Mouse (Mus musculus) stomach, embryonic 14.5 days (tissue): Measurements from ENCODE around the gene Rnaset2a. TPM values are rescaled to one million over a fixed set of nuclear protein-coding genes. Genes with fewer than 3 reads are reported as not detected.
A peak's percentile ranks its signal among the peaks of the same experiment; 100 is the strongest.
"Not testable (repeated sequence)": the region's sequence is repeated elsewhere in the genome, so short reads cannot be mapped to it uniquely, and the experiment has no call there.

Experiments
- ATAC-seq: fragments of 200-750 bp; cut with Nextera tagmentation; 2 replicates; pipeline ENCODE4 v1.8.0; 2017; ENCODE audit warnings: low read depth, moderate TSS enrichment; ENCODE audit not compliant: insufficient number of reproducible peaks, insufficient read depth, low FRiP score
- H3K27ac ChIP-seq: fragments of 300-500 bp; sonication (generic); 2 replicates; pipeline ENCODE4 v1.5.1; 2014; ENCODE audit warnings: mild to moderate bottlenecking, low read length, moderate library complexity, mixed read lengths
- H3K27me3 ChIP-seq: fragments of 300-500 bp; sonication (generic); 2 replicates; pipeline ENCODE4 v1.6.1; 2014; ENCODE audit warnings: low read length, control low read depth, mixed read lengths; ENCODE audit not compliant: control insufficient read depth, insufficient read depth
- H3K36me3 ChIP-seq: fragments of 300-500 bp; sonication (generic); 2 replicates; pipeline ENCODE4 v1.6.1; 2014; ENCODE audit warnings: mild to moderate bottlenecking, control low read depth, low read length, moderate library complexity, mixed read lengths; ENCODE audit not compliant: control insufficient read depth, insufficient read depth
- H3K4me1 ChIP-seq: fragments of 300-500 bp; sonication (generic); 2 replicates; pipeline ENCODE4 v1.6.1; 2014; ENCODE audit warnings: low read length, control low read depth, mixed read lengths; ENCODE audit not compliant: control insufficient read depth, insufficient read depth
- H3K4me2 ChIP-seq: fragments of 300-500 bp; sonication (generic); replicated peaks from 2 replicates; pipeline ENCODE4 v1.6.1; 2014; ENCODE audit warnings: low read depth, low read length, control low read depth
- H3K4me3 ChIP-seq: fragments of 300-500 bp; sonication (generic); 2 replicates; pipeline ENCODE4 v1.5.1; 2014; ENCODE audit warnings: low read depth, low read length, control low read depth
- H3K9ac ChIP-seq: fragments of 300-500 bp; sonication (generic); replicated peaks from 2 replicates; pipeline ENCODE4 v1.6.1; 2014; ENCODE audit warnings: low read depth, mild to moderate bottlenecking, control low read depth, low read length, moderate library complexity, mixed read lengths
- H3K9me3 ChIP-seq: fragments of 300-500 bp; sonication (generic); 2 replicates; pipeline ENCODE4 v1.6.1; 2016; ENCODE audit warnings: low read depth, low read length, control low read depth; ENCODE audit not compliant: control insufficient read depth
- WGBS: fragments of 180-500 bp; shearing (Covaris S2); extraction: QIAGEN DNeasy Blood & Tissue Kit; methylation state at CpG from one replicate; pipeline ENCODE4 v1.1.7; 2014; 5-methylcytosine and 5-hydroxymethylcytosine counted together
- polyA plus RNA-seq: library from polyadenylated mRNA; unstranded; fragments of >200 nt; fragmentation: Nextera tagmentation; extraction: Ambion mirVana; gene quantifications from 2 replicates; pipeline ENCODE4 v1.2.1, GENCODE M21; 2014

Gene Rnaset2a
- polyA plus RNA-seq: 30.8 and 35.5 TPM in 2 replicates

DNA sequence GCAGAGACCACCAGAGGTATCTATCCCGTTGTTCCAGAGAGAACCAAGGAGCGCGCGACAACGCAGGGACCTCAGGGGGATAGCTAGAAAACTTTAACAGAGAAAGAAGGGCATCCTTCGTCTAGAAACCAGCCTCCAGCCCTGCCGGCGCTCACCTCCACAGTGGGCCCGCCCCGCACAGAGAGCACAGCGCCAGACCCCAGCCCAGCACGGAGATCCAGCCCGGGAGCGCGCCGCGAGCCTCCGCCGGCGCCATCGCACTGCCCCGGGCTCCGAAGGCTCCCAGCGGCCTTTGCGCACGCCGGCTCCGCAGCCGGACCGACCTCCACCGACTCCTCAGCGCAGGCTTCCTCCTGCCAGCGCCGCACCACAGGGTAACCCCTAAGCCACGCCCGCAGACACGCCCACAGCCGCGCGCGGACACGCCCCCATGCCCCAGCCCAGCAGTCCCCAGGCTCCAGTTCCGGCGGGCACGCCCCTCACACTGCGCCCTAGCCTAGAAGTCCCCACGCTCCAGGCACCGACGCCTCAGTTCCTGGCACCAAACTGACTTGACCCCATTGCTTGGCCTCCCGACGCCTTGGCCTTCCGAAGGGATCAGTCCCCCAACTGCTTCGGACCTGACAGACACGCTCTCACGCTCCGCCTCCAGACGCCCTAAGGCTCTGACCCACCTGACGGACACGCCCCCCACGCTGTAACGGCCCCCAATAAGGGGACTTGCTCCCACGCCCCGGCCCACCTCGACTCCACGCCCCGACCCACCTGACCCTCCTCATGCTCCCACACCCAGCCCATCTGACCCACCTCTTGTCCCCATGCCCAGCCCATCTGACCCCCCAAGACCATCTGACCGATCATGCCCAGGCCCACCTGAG, at the start of gene Rnaset2a, which contains the start of gene Gm49673:
Rnaset2a (minus strand) TSS at position 659 of the 878 bp plus-strand sequence.
Gm49673 (minus strand) TSS at position 350 of the 878 bp plus-strand sequence.
- peak; percentile 98 for ATAC-seq
- H3K36me3 ChIP-seq, H3K27me3 ChIP-seq, H3K27ac ChIP-seq, H3K9me3 ChIP-seq, H3K4me1 ChIP-seq: not testable (repeated sequence)
- H3K9ac ChIP-seq: 0 out of 2 replicates have a peak within 1 kb of the TSS, but pooled peaks have one; percentile 33
- peak within 1 kb of the TSS; percentile 42 for H3K4me3 ChIP-seq
- under 1% methylated on average over 33 of the region's 67 CpGs for WGBS
- peak within 1 kb of the TSS; percentile 36 for H3K4me2 ChIP-seq

DNA sequence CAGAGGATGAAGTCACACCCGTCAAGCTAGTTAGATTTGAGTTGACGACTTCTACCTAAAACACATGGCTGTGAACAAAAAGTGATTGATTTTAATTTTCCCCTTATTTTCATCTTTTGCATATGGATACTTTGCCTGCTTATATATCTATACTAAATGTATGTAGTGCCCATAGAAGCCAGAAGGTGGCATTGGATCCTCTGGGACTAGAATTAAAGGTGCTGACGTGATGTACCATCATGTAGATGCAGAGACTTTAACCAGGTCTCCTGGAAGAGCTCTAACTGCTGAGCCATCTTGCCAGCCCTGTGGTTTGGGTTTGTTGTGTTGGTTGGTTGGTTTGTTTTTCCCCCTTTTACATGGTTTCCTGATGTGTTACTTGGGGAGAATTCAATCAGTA, 49.8 kb upstream of the Rnaset2a start:
- H3K9me3 ChIP-seq: no peaks in the 10 kb centered on the region
- H3K27ac ChIP-seq: no peak overlapping the region
- WGBS: 74% methylated on average over 3 of the region's 3 CpGs
- no peak overlapping the region for H3K4me3 ChIP-seq
- H3K9ac ChIP-seq: no peak overlapping the region
- H3K4me2 ChIP-seq: no peak overlapping the region
- H3K4me1 ChIP-seq: no peaks in the 10 kb centered on the region
- ATAC-seq: no peak
- H3K27me3 ChIP-seq: no peaks in the 10 kb centered on the region
- H3K36me3 ChIP-seq: peaks cover 32% of the 10 kb centered on the region

DNA sequence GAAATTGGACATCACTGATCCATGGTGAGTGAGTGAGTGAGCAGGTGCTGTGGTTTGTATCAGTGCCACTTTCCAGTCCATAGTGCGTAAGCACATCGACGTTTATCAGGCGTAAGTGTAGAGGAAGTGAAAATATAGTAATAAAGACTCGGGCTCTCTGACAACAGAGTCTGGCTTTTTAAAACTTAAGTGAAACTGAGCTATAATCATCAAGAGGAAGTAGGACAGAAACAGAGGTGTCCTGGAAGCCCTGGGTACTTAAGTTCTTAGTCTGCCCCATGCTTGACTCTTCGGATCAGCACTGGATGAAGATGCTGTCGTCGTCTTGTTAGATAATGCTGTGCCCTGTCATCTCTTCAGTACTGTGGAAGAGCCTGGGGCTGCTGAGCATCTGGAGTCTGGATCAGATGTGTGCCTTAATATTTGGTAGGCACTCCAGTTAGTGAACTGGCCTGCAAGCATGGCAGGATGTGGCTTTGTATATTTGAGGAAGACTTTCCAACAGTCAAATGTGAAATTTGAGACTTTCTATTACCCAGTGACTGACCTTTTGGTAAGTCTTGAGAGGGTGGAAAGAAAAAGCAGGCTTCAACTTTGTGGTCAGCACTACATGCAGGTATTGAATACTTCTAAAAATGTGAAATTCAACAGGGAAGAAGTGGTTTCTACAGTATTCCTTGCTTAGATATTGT, 47.9 kb upstream of the Rnaset2a start:
- Histone ChIP-seq H3K9ac (no peak overlapping the region), H3K4me2 (no peak overlapping the region)
- 89% methylated on average over 8 of the region's 8 CpGs for WGBS

DNA sequence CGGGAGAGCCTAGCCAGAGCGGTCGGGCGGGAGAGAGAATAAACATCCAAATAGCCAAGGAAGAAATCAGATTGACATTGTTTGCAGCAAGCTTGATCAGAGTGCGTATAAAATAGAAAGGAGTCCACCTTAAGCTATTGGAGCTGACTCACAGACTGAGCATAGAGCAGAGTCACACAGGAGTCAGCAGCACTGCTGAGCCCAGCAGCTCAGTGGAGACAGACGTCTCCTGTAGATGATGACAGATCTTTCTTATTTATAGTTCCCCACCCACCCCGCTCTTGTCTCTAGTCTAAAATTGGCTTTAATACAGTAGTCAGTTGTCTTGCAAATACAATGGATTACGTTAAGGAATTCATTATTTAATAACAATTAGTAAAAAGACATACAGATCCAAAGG, 45.8 kb upstream of the Rnaset2a start:
- H3K36me3 ChIP-seq: peaks cover 55% of the 10 kb centered on the region
- H3K9ac ChIP-seq: no peak overlapping the region
- H3K4me2 ChIP-seq: no peak overlapping the region
- ATAC-seq: no peak
- H3K27me3 ChIP-seq: no peaks in the 10 kb centered on the region
- no peaks in the 10 kb centered on the region for H3K9me3 ChIP-seq
- no peak overlapping the region for H3K27ac ChIP-seq
- H3K4me1 ChIP-seq: no peaks in the 10 kb centered on the region
- H3K4me3 ChIP-seq: no peak overlapping the region
- 87% methylated on average over 8 of the region's 8 CpGs for WGBS

More for the DNA sequence above, 47.9 kb upstream of the Rnaset2a start:
- no peak for ATAC-seq
- Histone ChIP-seq H3K36me3 (peaks cover 38% of the 10 kb centered on the region), H3K9me3 (no peaks in the 10 kb centered on the region), H3K27ac (no peak overlapping the region), H3K4me3 (no peak overlapping the region), H3K27me3 (no peaks in the 10 kb centered on the region), H3K4me1 (no peaks in the 10 kb centered on the region)

DNA sequence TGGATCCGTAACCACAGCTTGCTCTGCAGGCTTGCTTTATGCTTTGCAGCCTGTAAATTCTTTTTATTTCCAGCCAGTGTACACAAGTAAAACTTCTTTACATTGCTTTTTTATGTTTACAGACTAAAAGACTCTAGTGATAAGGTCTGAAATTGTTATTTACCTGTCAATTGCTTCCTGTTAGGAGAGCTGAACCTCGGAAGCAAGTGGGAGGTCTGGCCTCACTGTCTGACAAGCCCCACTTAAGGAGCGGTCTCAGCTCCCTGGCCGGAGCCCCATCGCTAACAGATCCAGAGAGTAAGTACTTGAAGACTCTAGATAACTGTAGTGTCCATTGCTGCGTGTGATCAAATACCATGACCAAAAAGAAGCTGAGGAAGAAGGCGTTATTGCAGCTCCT, 36.3 kb upstream of the Rnaset2a start:
- no peaks in the 10 kb centered on the region for H3K9me3 ChIP-seq
- H3K27ac ChIP-seq: no peak overlapping the region
- H3K4me2 ChIP-seq: no peak overlapping the region
- H3K4me3 ChIP-seq: no peak overlapping the region
- no peak for ATAC-seq
- WGBS: 79% methylated on average over 7 of the region's 7 CpGs
- H3K27me3 ChIP-seq: no peaks in the 10 kb centered on the region
- H3K36me3 ChIP-seq: peaks cover 59% of the 10 kb centered on the region
- H3K9ac ChIP-seq: no peak overlapping the region
- no peaks in the 10 kb centered on the region for H3K4me1 ChIP-seq

DNA sequence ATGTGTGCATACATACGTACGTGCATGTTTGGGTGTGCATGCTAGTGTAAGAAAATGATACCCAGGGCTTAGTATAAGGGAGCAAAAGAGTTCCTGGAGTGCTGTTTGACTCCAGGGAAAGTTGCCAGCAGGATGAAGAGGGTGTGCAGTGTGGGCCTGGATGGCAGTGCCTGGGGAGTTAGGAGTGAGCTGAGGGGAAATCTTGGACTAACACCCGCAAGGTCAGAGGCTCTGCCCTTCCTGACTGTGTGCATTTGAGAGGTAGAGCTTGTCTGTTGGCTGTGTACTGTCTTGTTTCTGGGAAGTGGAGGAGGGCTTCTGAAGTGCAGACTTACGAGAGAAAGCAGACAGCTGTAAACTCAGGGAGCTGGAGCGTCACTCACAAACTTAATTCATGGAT, 35.9 kb upstream of the Rnaset2a start:
- no peak overlapping the region for H3K27ac ChIP-seq
- H3K27me3 ChIP-seq: no peaks in the 10 kb centered on the region
- ATAC-seq: no peak
- H3K36me3 ChIP-seq: peaks cover 58% of the 10 kb centered on the region
- WGBS: 71% methylated on average over 5 of the region's 5 CpGs
- no peaks in the 10 kb centered on the region for H3K9me3 ChIP-seq
- H3K9ac ChIP-seq: no peak overlapping the region
- H3K4me2 ChIP-seq: no peak overlapping the region
- H3K4me3 ChIP-seq: no peak overlapping the region
- H3K4me1 ChIP-seq: no peaks in the 10 kb centered on the region

DNA sequence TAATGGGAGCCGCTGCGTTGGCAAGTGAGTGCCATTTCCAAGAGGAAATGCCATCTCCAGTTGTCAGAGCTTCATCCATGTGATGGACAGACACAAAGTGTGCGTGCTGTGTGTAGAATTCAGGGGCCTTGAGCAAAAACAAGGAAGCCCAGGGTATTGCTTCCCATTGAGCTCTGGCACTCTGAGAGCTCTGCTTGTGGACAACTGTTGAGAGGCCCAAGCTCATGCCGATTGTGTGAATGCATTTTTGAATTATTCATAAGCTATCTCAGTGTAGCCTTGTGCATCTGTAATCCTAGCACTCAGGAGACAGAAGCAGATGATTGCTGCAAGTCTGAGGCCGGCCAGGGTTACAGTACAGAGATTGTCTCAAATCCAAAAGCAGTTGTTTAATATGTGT, 29.2 kb upstream of the Rnaset2a start:
- ATAC-seq: no peak
- Histone ChIP-seq H3K4me1 (no peaks in the 10 kb centered on the region), H3K9ac (no peak overlapping the region), H3K4me3 (no peak overlapping the region), H3K4me2 (no peak overlapping the region), H3K9me3 (no peaks in the 10 kb centered on the region), H3K27ac (no peak overlapping the region), H3K27me3 (no peaks in the 10 kb centered on the region), H3K36me3 (peaks cover 54% of the 10 kb centered on the region)
- 97% methylated on average over 5 of the region's 5 CpGs for WGBS

DNA sequence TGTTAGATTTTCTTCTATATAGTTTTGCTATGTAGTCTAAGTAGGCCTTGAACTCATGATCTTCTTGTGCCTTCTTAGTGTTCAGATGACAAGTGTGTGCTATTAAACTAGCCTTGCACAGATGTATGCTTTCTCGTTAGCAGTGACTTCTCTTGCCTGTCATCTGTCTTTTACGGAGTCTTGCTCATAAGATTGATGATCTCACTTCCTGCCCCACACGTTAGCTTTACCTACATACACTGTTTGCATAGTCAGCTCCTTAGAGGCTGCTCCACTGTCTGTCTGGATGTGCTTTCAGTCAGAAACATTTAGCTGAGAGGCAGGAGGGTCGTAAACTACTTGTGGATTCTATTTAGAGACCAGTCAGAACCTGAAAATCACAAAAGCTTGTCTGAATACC, 23.2 kb upstream of the Rnaset2a start:
- H3K4me1 ChIP-seq: no peaks in the 10 kb centered on the region
- no peaks in the 10 kb centered on the region for H3K9me3 ChIP-seq
- ATAC-seq: no peak
- no peaks in the 10 kb centered on the region for H3K27me3 ChIP-seq
- H3K4me3 ChIP-seq: no peak overlapping the region
- WGBS: 39% methylated on average over 4 of the region's 4 CpGs
- H3K27ac ChIP-seq: no peak overlapping the region
- no peak overlapping the region for H3K4me2 ChIP-seq
- H3K9ac ChIP-seq: no peak overlapping the region
- H3K36me3 ChIP-seq: peaks cover 51% of the 10 kb centered on the region
